Mouse (Mus musculus): ENCODE data around the gene Gm4301.
"Not testable (repeated sequence)": the region's sequence is repeated elsewhere in the genome, so short reads cannot be mapped to it uniquely, and the experiment has no call there.

Gene Gm4301

GRCm38 (mm10) chr10:100335376-100335775 is at the start of gene Gm4301:
Gene Gm4301 (plus strand): TSS chr10:100335676.
- not testable (repeated sequence) for DNase-seq (ENCODE audit: low read depth, low spot score)

DNA sequence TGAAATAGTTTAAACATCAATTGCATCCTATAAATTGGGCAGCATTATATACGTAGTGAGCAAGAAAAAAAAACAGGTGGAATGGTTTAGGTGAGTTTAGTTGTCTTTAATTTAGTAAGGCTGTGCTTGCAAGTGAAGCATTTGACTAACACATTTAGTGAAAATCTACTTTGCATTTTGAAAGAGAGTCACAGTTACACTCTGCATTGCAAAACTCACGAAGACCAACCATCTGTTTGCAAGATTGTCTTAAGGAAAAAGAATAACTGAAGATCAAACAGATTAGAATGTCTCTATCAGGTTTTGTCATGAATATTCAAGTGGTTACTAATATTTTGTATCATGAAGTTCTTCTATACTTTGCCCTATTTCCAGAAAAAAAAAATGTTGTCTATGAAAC is 39.4 kb upstream of the Gm4301 start:
- no peak for DNase-seq (ENCODE audit: low read depth, low spot score)

DNA sequence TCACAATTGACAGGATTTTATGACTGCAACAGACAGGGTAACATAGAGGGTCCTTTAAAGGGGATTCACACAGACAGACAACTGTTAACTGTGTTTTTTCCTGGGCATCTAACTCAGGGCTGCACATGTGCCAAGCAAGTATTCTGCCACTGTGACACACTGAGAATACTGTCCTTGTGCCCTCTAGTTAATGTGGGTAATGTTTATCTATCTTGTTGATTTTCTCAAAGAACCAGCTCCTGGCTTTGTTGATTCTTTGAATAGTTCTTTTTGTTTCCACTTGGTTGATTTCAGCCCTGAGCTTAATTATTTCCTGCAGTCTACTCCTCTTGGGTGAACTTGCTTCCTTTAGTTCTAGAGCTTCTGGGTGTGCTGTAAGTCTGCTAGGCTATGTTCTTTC is 35.4 kb upstream of the Gm4301 start:
- DNase-seq (ENCODE audit: low read depth, low spot score): not testable (repeated sequence)

- not testable (repeated sequence) for DNase-seq (ENCODE audit: low read depth, low spot score)
Observed at GRCm38 (mm10) chr10:100340536-100340935, 5.1 kb downstream of the Gm4301 start, which contains the start of gene Gm4302. Gene Gm4302 (plus strand): TSS chr10:100340836.

- not testable (repeated sequence) for DNase-seq (ENCODE audit: low read depth, low spot score)
Observed at GRCm38 (mm10) chr10:100345672-100346071, 10.2 kb downstream of the Gm4301 start, which contains the start of gene Gm4303. Gene Gm4303 (plus strand): TSS chr10:100345972.

GRCm38 (mm10) chr10:100350793-100351192 is 15.3 kb downstream of the Gm4301 start, which contains the start of gene Gm4305:
Gene Gm4305 (plus strand): TSS chr10:100351093.
- DNase-seq (ENCODE audit: low read depth, low spot score): not testable (repeated sequence)

GRCm38 (mm10) chr10:100356841-100357240 is 21.4 kb downstream of the Gm4301 start:
- DNase-seq (ENCODE audit: low read depth, low spot score): not testable (repeated sequence)

GRCm38 (mm10) chr10:100361038-100361437 is 25.6 kb downstream of the Gm4301 start, which contains the start of gene Gm4307:
Gene Gm4307 (plus strand): TSS chr10:100361338.
- not testable (repeated sequence) for DNase-seq (ENCODE audit: low read depth, low spot score)

DNA sequence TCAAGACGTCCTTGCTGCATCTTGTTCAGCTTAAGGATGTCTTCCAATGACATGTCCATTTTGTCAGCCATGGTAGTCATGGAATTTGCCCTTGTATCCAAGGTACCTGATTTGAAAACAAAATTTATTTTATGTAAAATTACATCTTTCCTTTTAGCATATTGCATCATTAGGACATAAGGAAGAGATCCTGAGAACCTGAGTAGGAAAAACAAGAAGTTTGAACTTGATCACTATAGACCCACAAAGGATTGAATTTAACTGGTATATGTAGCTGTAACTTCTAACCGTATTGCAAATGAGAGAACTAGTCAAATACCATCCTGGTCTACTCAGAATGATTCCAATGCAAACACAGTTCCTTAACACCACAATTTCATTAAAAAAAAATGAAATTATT is 47.0 kb downstream of the Gm4301 start, which contains the start of gene Gm4312:
Gene Gm4312 (minus strand): TSS at position 101 of the 400 bp plus-strand sequence.
- not testable (repeated sequence) for DNase-seq (ENCODE audit: low read depth, low spot score)
